Mouse (Mus musculus) testis, adult 2 months (tissue): ENCODE results near the gene Sorbs1. TPM values are rescaled to one million over a fixed set of nuclear protein-coding genes. Genes with fewer than 3 reads are reported as not detected.

Source experiments
- H3K27ac ChIP-seq: fragments of 200-500 bp; 2 replicates; pipeline ENCODE4 v1.5.1; 2012; ENCODE audit warnings: low read depth, low read length; ENCODE audit not compliant: control insufficient read depth, insufficient read depth
- H3K27me3 ChIP-seq: fragments of 200-500 bp; 2 replicates; pipeline ENCODE4 v1.6.1; 2012; ENCODE audit warnings: mild to moderate bottlenecking, low read length, moderate library complexity; ENCODE audit not compliant: control insufficient read depth, insufficient read depth
- H3K36me3 ChIP-seq: fragments of 200-500 bp; 2 replicates; pipeline ENCODE4 v1.6.1; 2012; ENCODE audit warnings: mild to moderate bottlenecking, low read length; ENCODE audit not compliant: control insufficient read depth, insufficient read depth
- H3K4me1 ChIP-seq: fragments of 200-500 bp; 2 replicates; pipeline ENCODE4 v1.6.1; 2012; ENCODE audit warnings: low read length; ENCODE audit not compliant: control insufficient read depth, insufficient read depth
- H3K4me3 ChIP-seq: fragments of 200-500 bp; 2 replicates; pipeline ENCODE4 v1.5.1; 2012; ENCODE audit warnings: low read depth, mild to moderate bottlenecking, low read length, moderate library complexity, mixed read lengths; ENCODE audit not compliant: control insufficient read depth
- CTCF ChIP-seq: fragments of 200-500 bp; IDR thresholded peaks from 2 replicates; pipeline ENCODE4 v1.5.1; 2012; ENCODE audit warnings: low read depth, mild to moderate bottlenecking, inconsistent platforms, low read length, moderate library complexity; ENCODE audit not compliant: control insufficient read depth, insufficient read depth, insufficient replicate concordance
- POLR2A ChIP-seq: fragments of 200-500 bp; IDR thresholded peaks from 2 replicates; pipeline ENCODE4 v1.6.1; 2012; ENCODE audit warnings: low read depth, mild to moderate bottlenecking, inconsistent platforms, low read length, moderate library complexity; ENCODE audit not compliant: control insufficient read depth
- polyA plus RNA-seq: library from polyadenylated mRNA; depleted of rRNA; stranded (reverse); fragments of >200 nt; gene quantifications from 2 replicates; pipeline ENCODE4 v1.2.3, GENCODE M21; 2012

Gene Sorbs1
- polyA plus RNA-seq, 1 experiment, result 13.0 TPM

DNA sequence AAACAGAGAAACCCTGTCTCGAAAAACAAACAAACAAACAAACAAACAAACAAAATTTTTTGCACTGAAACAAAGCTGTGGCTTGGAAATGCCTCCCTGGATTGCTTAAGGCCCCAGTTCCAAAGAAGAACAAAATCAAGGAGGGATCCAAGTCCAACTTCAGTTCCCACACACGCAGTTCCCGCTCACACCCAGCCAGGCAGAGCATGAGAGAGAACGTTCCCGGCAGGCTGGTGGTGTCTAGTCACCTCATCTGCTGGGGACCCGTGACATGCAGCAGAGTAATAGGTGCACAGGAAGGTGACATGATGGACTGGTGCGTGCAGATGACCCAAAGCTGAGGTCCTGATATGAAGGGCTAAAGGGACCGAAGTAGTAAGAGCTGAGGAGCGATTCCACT lies 49.2 kb downstream of the Sorbs1 start:
- Histone ChIP-seq H3K4me1 (no peaks in the 10 kb centered on the region; the same call in 1 of the 2 replicates), H3K27ac (no peak overlapping the region), H3K36me3 (no peaks in the 10 kb centered on the region), H3K27me3 (no peaks in the 10 kb centered on the region), H3K4me3 (no peak overlapping the region)
- TF ChIP-seq CTCF (no peak), POLR2A (no peak)

GRCm38 (mm10) chr19:40462892-40463291 lies 50.7 kb downstream of the Sorbs1 start:
- TF ChIP-seq CTCF (no peak), POLR2A (no peak)
- Histone ChIP-seq H3K27me3 (no peaks in the 10 kb centered on the region), H3K4me3 (no peak overlapping the region), H3K36me3 (no peaks in the 10 kb centered on the region), H3K27ac (no peak overlapping the region; the same call in 1 of the 2 replicates), H3K4me1 (no peaks in the 10 kb centered on the region; the same call in 1 of the 2 replicates)

DNA sequence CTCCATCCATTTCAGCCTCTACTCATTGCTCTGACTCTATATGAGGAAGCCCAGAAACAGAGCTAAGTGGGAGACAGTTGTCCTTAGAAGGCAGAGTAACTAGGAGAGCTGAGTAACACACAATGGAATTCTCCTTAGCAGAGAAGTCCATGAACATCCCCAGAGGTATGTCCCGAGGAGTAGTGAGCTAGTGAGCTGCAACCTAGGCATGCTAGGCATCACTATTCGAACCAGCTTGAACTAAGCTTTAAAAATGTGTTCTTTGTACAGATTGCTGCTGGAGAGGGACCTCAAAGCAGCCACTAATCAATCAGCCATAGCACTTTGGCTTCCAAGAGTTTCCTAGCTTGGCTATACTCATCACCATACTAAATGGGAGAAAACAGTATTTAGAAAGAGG lies 51.1 kb downstream of the Sorbs1 start:
- H3K36me3 ChIP-seq, result no peaks in the 10 kb centered on the region
- H3K27ac ChIP-seq, result no peak overlapping the region; the same call in 1 of the 2 replicates
- no peaks in the 10 kb centered on the region for H3K27me3 ChIP-seq
- TF ChIP-seq CTCF (no peak), POLR2A (no peak)
- no peak overlapping the region for H3K4me3 ChIP-seq
- no peaks in the 10 kb centered on the region for H3K4me1 ChIP-seq

DNA sequence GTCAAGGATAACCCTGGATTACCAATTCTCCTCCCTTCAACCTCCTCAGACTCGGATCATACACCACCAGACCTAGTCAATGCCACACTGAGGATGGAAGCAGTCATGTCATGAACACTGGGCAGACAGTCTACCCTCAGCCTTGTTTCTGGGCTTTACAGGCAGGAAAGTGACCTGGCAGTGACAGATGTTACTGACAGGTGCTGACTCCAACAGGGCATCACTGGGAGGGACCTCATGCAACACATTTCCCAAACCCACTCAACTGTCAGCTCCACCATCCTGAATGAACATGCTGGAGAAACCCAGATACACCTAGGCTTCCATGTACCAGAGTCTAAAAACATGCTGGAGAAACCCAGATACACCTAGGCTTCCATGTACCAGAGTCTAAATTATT lies 51.9 kb downstream of the Sorbs1 start:
- no peaks in the 10 kb centered on the region for H3K4me1 ChIP-seq
- no peak overlapping the region for H3K27ac ChIP-seq
- H3K27me3 ChIP-seq, result no peaks in the 10 kb centered on the region
- H3K4me3 ChIP-seq, result no peak overlapping the region
- no peaks in the 10 kb centered on the region for H3K36me3 ChIP-seq
- TF ChIP-seq POLR2A (no peak), CTCF (no peak)

DNA sequence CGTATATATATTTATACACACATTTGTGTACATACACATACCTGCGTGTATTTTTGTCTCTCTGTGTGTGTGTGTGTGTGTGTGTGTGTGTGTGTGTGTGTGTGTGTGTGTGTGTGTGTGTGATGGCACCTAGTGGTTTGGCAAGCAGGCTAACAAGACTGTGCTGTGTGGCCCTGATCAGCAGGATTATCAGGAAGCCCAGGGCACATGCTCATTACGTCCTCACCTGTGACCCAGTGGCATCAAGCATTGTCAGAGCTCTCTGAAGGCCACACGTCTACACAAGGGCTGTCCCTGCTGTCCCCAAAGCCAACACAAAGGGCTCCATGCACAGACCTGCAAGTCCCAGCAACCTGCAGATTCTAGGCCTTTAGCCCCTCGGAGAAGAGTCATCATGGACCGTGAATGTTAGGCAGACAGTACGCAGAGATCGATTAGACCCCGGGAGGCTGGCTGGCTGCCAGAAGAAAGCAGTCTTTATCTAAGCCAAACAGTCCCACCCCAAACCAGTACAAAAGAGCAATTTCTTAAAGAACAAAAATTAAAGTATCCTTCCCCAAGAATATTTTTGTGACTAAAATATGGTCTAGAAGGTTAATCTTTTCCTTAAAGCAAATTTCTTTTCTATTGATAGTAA lies 52.6 kb downstream of the Sorbs1 start:
- no peak overlapping the region for H3K4me3 ChIP-seq
- H3K27me3 ChIP-seq, result no peaks in the 10 kb centered on the region
- TF ChIP-seq CTCF (no peak), POLR2A (no peak)
- no peaks in the 10 kb centered on the region for H3K36me3 ChIP-seq
- no peaks in the 10 kb centered on the region for H3K4me1 ChIP-seq
- no peak overlapping the region for H3K27ac ChIP-seq

DNA sequence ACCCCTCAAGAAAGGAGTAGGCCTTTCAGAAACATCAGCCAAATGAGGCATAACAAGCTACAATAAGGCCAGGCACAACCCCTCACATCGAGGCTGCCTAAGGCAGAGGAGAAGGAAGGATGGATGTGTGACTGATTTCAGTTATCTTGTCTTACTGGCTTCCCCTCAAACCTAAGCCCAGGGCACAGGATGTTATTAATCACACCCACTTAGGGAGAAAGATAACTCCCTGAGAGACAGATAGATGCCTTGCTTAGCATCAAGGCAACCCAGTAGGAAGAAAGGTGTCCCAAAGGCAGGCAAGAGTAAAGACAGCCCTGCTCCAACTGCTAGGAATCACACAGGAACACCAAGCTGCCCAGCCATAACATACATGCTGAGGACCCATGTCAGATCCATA lies 54.2 kb downstream of the Sorbs1 start:
- TF ChIP-seq CTCF (no peak), POLR2A (no peak)
- Histone ChIP-seq H3K36me3 (no peaks in the 10 kb centered on the region), H3K27me3 (no peaks in the 10 kb centered on the region), H3K27ac (no peak overlapping the region), H3K4me3 (no peak overlapping the region), H3K4me1 (no peaks in the 10 kb centered on the region)

DNA sequence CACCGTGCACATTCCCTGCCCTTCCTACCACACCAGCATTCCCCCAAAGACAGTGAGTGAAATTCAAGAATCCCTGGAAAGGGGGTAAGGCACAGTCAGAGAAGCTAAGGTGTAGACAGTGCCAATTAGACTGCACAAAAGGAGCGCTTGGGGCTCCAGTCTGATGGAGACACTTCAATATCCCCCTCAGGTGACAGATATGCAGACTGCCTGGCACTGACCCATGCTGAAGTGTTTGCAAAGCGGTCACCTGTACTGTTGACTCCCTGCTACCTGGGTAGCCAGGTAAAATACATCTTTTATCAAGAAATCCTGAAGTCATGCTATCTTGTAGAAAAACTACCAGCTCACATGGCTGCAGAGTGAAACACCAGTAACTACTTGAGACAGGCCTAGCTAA lies 54.8 kb downstream of the Sorbs1 start:
- no peak overlapping the region for H3K4me3 ChIP-seq
- H3K27ac ChIP-seq, result no peak overlapping the region
- H3K4me1 ChIP-seq, result no peaks in the 10 kb centered on the region
- TF ChIP-seq CTCF (no peak), POLR2A (no peak)
- H3K27me3 ChIP-seq, result no peaks in the 10 kb centered on the region
- no peaks in the 10 kb centered on the region for H3K36me3 ChIP-seq
